Mouse (Mus musculus) intestine, embryonic 16.5 days (tissue): ENCODE measurements around the gene Mfsd4b3. TPM values are rescaled to one million over a fixed set of nuclear protein-coding genes. Genes with fewer than 3 reads are reported as not detected.

Source experiments
- polyA plus RNA-seq: library from polyadenylated mRNA; unstranded; fragments of >200 nt; fragmentation: Nextera tagmentation; extraction: Ambion mirVana; gene quantifications from 2 replicates; pipeline ENCODE4 v1.2.1, GENCODE M21; 2015

Mfsd4b3 gene
- polyA plus RNA-seq, 1 experiment from 2014 or later: 9.4 TPM

Other genes starting within 250 kb of the Mfsd4b3 start
- 8.5 and 8.7 TPM in 2 replicates for gene Rev3l, start 228.0 kb downstream of the Mfsd4b3 start, polyA plus RNA-seq
- 2.7 and 2.8 TPM in 2 replicates for gene Mfsd4b4, start 60.9 kb downstream of the Mfsd4b3 start, polyA plus RNA-seq
- gene Mfsd4b2, start 33.2 kb downstream of the Mfsd4b3 start, polyA plus RNA-seq: 1.8 TPM in 2 replicates
- 0.29 and 0.43 TPM in 2 replicates for gene Mfsd4b5, start 26.5 kb upstream of the Mfsd4b3 start, polyA plus RNA-seq
- gene Mfsd4b1, start 65.1 kb upstream of the Mfsd4b3 start, polyA plus RNA-seq: 1.4 and 3.4 TPM in 2 replicates
- 48.2 and 61.4 TPM in 2 replicates for gene Slc16a10, start 182.1 kb upstream of the Mfsd4b3 start, polyA plus RNA-seq